Mouse (Mus musculus) thymus, adult 2 months (tissue): ENCODE measurements around the gene BC037034. TPM values are rescaled to one million over a fixed set of nuclear protein-coding genes. Genes with fewer than 3 reads are reported as not detected.

Experiments
- DNase-seq: peaks from one replicate; pipeline ENCODE4 v3.0.0; 2021
- H3K27ac ChIP-seq: fragments of 200-500 bp; 2 replicates; pipeline ENCODE4 v1.5.1; 2012; ENCODE audit warnings: low read length, control low read depth; ENCODE audit not compliant: control insufficient read depth, insufficient read depth
- H3K27me3 ChIP-seq: fragments of 200-500 bp; 2 replicates; pipeline ENCODE4 v1.6.1; 2012; ENCODE audit warnings: mild to moderate bottlenecking, low read length, moderate library complexity, mixed read lengths; ENCODE audit not compliant: control insufficient read depth, insufficient read depth
- H3K36me3 ChIP-seq: fragments of 200-500 bp; 2 replicates; pipeline ENCODE4 v1.6.1; 2012; ENCODE audit warnings: mild to moderate bottlenecking, low read length, moderate library complexity; ENCODE audit not compliant: control insufficient read depth, insufficient read depth
- H3K4me1 ChIP-seq: fragments of 200-500 bp; replicated peaks from 2 replicates; pipeline ENCODE4 v1.6.1; 2012; ENCODE audit warnings: low read length; ENCODE audit not compliant: control insufficient read depth, insufficient read depth
- H3K4me3 ChIP-seq: fragments of 200-500 bp; 2 replicates; pipeline ENCODE4 v1.5.1; 2012; ENCODE audit warnings: mild to moderate bottlenecking, low read length, control low read depth, moderate library complexity; ENCODE audit not compliant: control insufficient read depth, insufficient read depth
- CTCF ChIP-seq: fragments of 200-500 bp; IDR thresholded peaks from 2 replicates; pipeline ENCODE4 v1.5.1; 2012; ENCODE audit warnings: mild to moderate bottlenecking, control low read depth, low read length, moderate library complexity, borderline replicate concordance; ENCODE audit not compliant: control insufficient read depth, poor library complexity, insufficient read depth; ENCODE audit errors: extremely low read depth
- POLR2A ChIP-seq: fragments of 200-500 bp; IDR thresholded peaks from 2 replicates; pipeline ENCODE4 v1.6.1; 2012; ENCODE audit warnings: mild to moderate bottlenecking, low read length, control low read depth, moderate library complexity; ENCODE audit not compliant: control insufficient read depth, poor library complexity, insufficient read depth; ENCODE audit errors: extremely low read depth
- WGBS: fragments of 180-500 bp; shearing (Covaris S2); methylation state at CpG from one replicate; pipeline ENCODE4 v1.1.7; 2018; 5-methylcytosine and 5-hydroxymethylcytosine counted together
- polyA plus RNA-seq: library from polyadenylated mRNA; depleted of rRNA; stranded (reverse); fragments of >200 nt; gene quantifications from 2 replicates; pipeline ENCODE4 v1.2.3, GENCODE M21; 2012

Gene BC037034
- polyA plus RNA-seq, 1 experiment = 146 TPM

DNA sequence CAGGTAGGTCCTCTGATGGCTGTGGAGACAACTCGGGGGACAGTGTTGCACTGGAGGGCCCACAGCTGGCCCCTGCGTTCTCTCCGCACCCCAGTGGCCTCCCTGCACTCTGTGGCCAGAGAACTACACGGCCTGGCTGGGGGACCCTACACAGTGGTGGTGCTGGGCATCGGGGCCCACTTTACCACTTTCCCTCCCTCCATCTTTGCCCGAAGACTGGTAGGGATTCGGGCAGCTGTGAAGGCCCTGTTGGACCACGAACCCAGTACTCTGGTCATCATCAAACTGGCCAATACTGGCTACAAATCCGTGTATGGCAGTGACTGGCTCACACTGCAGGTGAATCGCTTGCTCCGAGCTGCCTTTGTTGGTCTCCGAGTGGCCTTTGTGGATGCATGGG is 12.7 kb downstream of the BC037034 start:
- WGBS = 91% methylated on average over 12 of the region's 12 CpGs
- Histone ChIP-seq H3K4me1 (peaks cover 5% of the 10 kb centered on the region), H3K36me3 (no peaks in the 10 kb centered on the region), H3K4me3 (no peak overlapping the region), H3K27me3 (no peaks in the 10 kb centered on the region), H3K27ac (no peak overlapping the region)
- DNase-seq = no peak
- TF ChIP-seq POLR2A (no peak), CTCF (no peak)

DNA sequence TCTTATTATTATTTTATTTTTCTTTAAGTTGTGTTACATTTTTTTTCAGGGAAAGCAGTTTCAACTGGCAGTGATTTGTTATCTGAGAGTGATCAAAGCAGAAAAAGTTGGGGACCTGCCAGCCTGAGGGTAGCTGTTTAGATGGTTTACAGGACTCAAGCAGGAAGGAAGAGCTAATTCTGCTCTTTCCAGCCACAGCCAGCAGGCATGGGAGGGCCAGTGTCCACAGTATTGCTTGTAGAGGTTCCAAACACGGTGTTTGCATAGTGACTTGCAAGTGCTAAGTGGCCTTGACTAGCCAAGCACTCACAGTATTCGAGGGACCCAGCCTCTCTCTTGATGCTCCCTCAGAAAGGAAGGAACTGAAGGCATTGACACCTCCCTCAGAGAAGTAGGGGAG is 22.3 kb downstream of the BC037034 start:
- no peak overlapping the region for H3K27ac ChIP-seq
- no peaks in the 10 kb centered on the region for H3K27me3 ChIP-seq
- TF ChIP-seq CTCF = no peak
- no peak for TF ChIP-seq POLR2A
- DNase-seq = no peak
- H3K36me3 ChIP-seq = no peaks in the 10 kb centered on the region
- no peak overlapping the region for H3K4me3 ChIP-seq
- H3K4me1 ChIP-seq = no peaks in the 10 kb centered on the region
- 17% methylated on average over 2 of the region's 2 CpGs for WGBS

DNA sequence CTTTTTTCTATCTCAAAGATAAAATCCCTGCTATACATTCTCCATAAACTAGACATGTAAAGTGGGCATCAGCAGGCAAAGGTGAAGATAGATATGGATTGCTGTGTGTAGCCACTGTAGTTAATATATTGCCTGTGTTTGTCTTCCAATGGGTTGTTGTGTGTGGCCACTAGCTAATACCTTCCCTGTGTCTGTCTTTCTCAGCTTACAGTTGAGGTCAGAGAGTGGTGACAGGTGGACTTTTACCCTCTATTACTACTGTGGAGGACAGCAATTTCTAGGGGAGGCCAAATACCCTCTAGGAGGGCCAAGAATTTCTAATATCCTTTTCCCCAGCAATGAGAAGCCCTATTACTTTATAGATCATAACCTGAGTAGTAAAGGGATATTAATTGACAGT is 29.6 kb downstream of the BC037034 start:
- H3K4me3 ChIP-seq = no peak overlapping the region
- no peaks in the 10 kb centered on the region for H3K36me3 ChIP-seq
- H3K4me1 ChIP-seq = no peaks in the 10 kb centered on the region
- H3K27ac ChIP-seq = no peak overlapping the region
- H3K27me3 ChIP-seq = no peaks in the 10 kb centered on the region
- TF ChIP-seq CTCF (no peak), POLR2A (no peak)
- no peak for DNase-seq

DNA sequence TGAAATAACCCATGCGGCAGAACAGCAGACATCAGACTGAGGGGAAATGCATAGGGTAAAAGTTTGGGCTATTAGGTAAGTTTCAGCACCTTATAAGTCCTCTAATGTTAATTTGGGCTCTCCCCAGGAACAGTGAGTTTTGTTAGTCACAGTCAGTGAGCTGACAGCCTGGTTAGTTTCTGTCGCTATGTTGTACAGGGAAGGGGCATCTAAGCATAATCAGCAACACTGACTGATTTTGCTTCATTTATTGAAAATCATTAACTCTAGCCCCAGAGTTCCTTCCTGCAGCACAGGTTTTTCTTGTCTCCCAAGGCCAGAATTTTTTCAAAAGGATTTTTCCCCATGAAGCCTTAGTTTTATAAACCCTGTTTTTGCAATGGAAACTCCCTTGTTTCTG is 30.1 kb downstream of the BC037034 start:
- Histone ChIP-seq H3K4me3 (no peak overlapping the region), H3K36me3 (no peaks in the 10 kb centered on the region)
- WGBS = 94% methylated on average over 2 of the region's 2 CpGs

GRCm38 (mm10) chr5:138229511-138229910 is 34.3 kb downstream of the BC037034 start:
- no peaks in the 10 kb centered on the region for H3K4me1 ChIP-seq
- no peak overlapping the region for H3K4me3 ChIP-seq
- TF ChIP-seq POLR2A (no peak), CTCF (no peak)
- H3K27ac ChIP-seq = no peak overlapping the region
- H3K36me3 ChIP-seq = no peaks in the 10 kb centered on the region
- WGBS = 95% methylated on average over 3 of the region's 3 CpGs
- H3K27me3 ChIP-seq = no peaks in the 10 kb centered on the region
- no peak for DNase-seq

More for the DNA sequence above, 30.1 kb downstream of the BC037034 start:
- Histone ChIP-seq H3K4me1 (no peaks in the 10 kb centered on the region), H3K27me3 (no peaks in the 10 kb centered on the region), H3K27ac (no peak overlapping the region)
- no peak for DNase-seq
- TF ChIP-seq POLR2A (no peak), CTCF (no peak)

GRCm38 (mm10) chr5:138228026-138228425 is 35.8 kb downstream of the BC037034 start:
- DNase-seq = peak; percentile 61
- TF ChIP-seq CTCF = no peak
- no peak for TF ChIP-seq POLR2A
- Histone ChIP-seq H3K4me3 (no peak overlapping the region), H3K36me3 (no peaks in the 10 kb centered on the region), H3K27me3 (no peaks in the 10 kb centered on the region), H3K4me1 (no peaks in the 10 kb centered on the region), H3K27ac (no peak overlapping the region)
- 38% methylated on average over 3 of the region's 3 CpGs for WGBS

DNA sequence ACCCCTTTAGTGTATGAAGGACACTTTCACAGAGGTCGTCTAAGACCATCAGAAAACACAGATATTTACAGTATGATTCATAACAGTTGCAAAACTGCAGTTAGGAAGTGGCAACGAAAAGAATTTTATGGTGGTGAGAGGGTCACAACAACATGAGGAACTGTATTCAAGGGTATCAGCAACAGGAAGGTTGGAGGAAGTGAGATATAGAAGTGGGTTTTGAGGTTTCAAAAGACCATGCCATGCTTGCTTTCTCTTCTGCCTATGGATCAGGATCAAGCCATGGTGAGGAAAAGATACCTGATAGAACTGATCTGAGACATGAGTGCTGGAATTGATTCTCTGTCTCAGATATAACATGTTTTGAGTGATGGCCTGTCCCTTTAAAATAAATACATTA is 36.5 kb downstream of the BC037034 start:
- Histone ChIP-seq H3K36me3 (no peaks in the 10 kb centered on the region), H3K27ac (no peak overlapping the region), H3K4me1 (no peaks in the 10 kb centered on the region), H3K27me3 (no peaks in the 10 kb centered on the region), H3K4me3 (no peak overlapping the region)
- TF ChIP-seq CTCF (no peak), POLR2A (no peak)
- WGBS = 15% methylated on average over 2 of the region's 2 CpGs
- DNase-seq = no peak
